Mouse (Mus musculus): ENCODE data around the gene Zbtb46. TPM values are rescaled to one million over a fixed set of nuclear protein-coding genes. Genes with fewer than 3 reads are reported as not detected.

Zbtb46 gene
- total RNA-seq, 2 experiments from 2014 or later = 5.3 to 5.7 TPM

DNA sequence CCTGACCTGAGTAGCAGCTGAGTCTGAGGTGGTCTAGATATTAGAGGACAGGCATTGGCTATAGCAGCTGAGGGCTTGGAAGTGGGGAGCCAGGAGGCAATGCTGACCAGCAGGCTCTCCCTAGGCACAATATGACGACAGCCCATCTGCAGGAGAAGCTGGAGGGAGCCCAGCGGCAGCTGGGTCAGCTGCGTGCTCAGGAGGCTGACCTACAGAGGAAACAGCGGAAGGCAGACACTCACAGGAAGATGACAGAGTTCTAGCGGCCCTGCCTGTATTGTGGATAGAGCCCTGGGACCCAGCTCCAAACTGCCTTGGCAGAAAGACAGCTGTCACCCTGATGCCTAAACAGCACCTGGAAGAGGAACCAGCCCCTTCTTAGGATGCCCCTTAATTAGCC lies 79.0 kb downstream of the Zbtb46 start:
- intact Hi-C loops (cut with DNase I; ENCODE audit: low total_unique reads) = no loop called here
- DNase-seq = no peak

DNA sequence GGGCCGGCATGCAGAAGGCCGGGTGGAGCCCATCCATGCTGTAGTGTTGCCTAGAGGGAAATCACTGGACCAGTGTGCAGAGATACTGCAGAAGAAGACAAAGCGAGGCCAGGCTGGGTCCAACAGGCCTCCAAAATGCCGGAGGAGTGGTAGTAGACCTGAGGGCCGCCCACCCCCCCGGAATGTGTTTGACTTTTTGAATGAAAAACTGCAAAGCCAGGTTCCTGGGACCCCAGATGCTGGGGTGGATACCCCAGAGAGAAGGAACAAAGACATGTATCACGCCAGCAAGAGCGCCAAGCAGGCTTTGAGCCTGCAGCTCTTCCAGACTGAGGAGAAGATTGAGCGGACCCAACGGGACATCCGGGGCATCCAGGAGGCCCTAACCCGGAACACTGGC lies 79.4 kb downstream of the Zbtb46 start, which contains the start of gene Lime1:
Gene Lime1 (plus strand): TSS at position 301 of the 400 bp plus-strand sequence.
- DNase-seq = no peak
- intact Hi-C loops (cut with DNase I; ENCODE audit: low total_unique reads) = no loop called here

DNA sequence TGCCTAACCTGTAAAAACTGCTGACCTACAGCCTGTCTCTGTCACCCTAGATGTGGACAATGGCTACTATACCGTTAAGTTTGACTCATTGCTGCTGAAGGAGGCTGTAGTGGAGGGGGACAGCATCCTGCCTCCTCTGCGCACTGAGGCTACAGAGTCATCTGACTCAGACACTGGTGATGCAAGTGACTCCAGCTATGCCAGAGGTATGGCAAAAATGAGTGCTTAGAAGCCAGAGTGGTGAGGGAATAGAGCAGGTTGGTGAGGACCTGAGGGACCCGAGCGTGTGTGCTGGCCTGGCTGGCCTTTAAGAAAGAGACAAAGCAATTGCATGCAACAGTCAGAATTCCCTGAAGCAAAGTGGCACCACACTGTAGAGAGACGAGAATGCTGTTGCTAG lies 80.5 kb downstream of the Zbtb46 start:
- no peak for DNase-seq
- intact Hi-C loops (cut with DNase I; ENCODE audit: low total_unique reads) = no loop called here

DNA sequence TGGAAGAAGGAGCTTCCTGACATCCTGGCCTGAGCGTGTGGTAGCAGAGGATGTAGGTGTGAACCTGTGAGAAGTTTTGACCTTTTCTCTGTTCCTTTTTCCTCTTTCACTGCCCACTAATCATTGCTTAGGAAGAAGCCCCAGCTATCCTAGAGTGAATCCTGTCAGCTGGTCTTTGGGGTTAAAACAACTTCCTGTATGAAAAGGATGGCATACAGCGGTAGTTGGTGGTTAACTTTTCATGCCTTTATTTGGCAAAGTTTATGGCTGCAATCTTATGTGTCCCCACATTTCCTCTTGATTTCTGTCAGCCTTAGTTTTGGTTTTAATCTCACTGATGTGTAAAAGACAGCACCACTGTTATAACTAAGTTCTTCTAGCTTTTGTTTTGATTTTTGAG lies 82.0 kb downstream of the Zbtb46 start:
- DNase-seq = no peak
- intact Hi-C loops (cut with DNase I; ENCODE audit: low total_unique reads) = no loop called here

DNA sequence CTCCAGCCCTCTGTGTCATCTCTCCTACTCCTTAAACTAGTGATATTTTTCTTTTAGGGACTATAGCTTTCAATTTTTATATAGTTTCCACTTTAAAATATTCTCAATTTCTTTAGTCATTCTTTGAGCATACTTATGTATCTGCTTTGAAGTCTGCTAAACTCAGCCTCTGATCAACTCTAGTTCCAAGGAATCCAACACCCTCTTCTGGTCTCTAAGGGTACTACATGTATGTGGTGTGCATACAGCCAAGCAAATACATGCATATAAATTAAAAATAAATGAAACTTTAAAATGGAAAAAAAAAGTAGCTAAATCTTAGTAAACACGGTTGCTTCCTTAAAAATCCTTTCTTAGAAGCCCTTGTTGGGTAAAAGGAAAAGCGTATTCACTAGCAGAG lies 83.4 kb downstream of the Zbtb46 start:
- intact Hi-C loops (cut with DNase I; ENCODE audit: low total_unique reads) = no loop called here
- no peak for DNase-seq

DNA sequence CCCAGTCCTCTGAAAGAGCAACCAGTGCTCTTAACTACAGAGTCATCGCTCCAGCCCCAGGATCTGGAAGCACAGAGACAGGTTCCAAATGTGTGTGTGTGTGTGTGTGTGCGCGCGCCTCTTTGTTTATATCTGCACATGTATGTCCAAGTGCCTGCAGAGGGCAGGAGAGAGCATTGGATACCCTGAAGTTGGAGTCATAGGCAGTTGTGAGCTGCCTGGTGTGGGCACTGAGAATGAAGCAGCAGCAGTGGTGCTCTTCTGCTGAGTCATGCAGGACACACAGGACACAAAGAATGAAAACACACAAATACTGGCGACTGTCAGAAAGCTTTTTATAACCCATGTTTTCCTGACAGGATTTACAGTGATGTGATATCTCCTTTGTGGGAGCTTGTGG lies 89.2 kb downstream of the Zbtb46 start:
- intact Hi-C loops (cut with DNase I; ENCODE audit: low total_unique reads) = no loop called here

DNA sequence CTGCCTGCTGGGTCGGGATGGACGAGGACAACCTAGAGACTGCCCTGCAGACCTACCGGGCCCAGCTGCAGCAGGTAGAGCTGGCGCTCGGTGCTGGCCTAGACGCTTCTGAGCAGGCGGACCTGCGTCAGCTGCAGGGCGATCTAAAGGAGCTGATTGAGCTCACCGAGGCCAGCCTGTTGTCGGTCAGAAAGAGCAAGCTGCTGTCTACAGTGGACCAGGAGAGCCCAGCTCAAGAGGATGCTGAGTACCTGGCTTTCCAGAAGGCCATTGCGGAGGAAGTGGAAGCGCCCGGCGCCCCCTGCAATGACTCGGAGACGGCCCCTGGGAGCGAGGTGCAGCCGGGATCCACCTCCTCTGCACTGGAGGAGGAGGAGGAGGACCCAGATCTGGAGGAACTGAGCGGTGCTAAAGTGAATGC lies 93.6 kb downstream of the Zbtb46 start:
- intact Hi-C loops (cut with DNase I; ENCODE audit: low total_unique reads) = no loop called here
- DNase-seq = no peak

More for the DNA sequence above, 89.2 kb downstream of the Zbtb46 start:
- no peak for DNase-seq

DNA sequence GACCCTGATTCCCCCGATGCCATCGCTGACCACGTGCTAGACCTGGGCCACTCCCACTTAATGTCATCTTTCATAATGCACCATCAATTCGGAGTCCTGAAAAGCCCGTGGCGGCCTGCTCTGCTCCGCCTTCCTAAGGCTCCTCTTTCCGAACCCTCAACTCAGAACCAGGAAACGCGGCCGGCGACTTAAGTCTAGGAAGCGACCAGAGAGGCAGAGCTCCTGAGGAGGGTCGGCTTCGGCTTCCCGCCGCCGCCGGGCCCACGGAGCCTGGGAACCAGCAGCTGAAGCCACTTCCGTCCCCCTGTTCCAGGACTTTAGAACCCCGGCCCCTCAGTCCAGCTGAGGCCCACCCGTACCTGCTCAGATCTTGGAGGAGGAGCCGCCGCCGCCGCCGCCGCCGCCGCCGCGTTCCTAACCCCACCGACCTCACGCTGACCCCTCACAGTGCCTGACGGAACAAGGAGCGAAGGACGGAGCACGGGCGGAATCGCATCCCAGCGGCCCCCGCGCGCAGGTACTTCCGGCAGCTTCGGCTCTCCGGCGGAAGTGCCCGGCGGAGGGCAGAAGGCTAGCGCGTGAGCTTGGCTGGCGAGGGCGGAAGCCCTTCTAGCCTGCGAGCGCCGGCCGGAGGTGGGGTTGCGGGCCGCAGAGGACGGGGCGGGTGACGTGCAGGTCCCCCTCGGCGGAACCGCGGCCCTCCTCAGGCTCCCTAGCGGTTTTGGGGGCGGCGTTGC lies 94.2 kb downstream of the Zbtb46 start, which contains the start of the genes Zgpat and Arfrp1:
Gene Zgpat (plus strand): TSS at position 69 of the 737 bp plus-strand sequence.
Gene Arfrp1 (minus strand): TSS at position 545 of the 737 bp plus-strand sequence.
- DNase-seq = peak; percentile 91
- intact Hi-C loops (cut with DNase I; ENCODE audit: low total_unique reads) = no loop called here

DNA sequence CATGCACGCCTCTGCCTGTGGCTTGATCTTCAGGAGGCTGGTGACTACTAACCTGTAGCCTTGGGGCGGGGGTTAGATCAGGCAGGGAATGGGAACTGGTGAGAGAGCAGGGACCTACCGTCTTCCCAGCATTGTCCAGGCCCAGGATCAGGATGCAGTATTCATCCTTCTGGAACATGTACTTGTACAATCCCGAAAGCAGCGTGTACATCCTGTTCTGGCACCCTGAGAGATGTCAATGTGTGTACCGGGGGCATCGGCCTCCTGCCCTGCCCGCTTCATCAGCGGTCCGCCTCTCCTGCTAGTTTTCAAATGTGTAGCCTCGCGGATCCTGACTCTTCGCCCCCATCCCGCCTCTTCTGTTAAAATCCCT lies 94.8 kb downstream of the Zbtb46 start:
- intact Hi-C loops (cut with DNase I; ENCODE audit: low total_unique reads) = no loop called here
- DNase-seq = no peak

DNA sequence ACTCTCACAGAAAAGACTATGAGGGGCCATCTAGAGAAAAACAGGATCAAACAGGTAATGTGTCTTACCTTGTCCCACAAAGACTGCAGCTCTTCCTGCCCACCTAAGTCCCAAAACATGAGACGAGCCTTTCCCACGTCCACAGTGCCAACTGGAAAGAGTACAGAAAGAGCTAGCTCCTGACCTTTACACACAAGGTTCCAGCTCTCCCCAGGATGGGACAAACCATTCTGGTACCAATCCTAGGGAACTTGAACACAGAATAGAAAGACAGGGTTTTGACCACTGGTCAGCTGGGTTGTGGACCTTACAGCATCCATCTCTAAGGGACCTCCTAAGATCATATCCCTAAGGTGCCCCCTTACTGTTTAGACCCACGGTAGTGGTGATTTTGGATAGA lies 95.3 kb downstream of the Zbtb46 start:
- no peak for DNase-seq
- intact Hi-C loops (cut with DNase I; ENCODE audit: low total_unique reads) = no loop called here

DNA sequence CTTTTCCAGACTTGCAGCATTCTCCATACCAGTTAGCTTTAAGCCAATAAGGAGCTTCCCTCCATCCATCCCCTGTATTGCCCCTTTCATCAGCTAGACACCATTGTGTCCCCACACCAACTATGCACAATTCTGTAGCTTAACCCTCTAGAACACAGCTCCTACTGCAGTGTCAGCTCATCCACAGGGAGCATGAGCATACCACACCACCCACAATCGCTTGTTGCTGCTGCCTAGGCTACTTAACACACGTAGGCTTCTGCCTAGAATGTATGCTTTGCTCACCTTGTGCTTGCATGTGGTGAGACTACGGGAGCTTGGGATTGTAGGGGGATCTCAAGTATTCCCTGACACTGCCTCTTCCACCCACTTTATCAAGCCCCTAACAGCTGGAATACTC lies 102.4 kb downstream of the Zbtb46 start:
- intact Hi-C loops (cut with DNase I; ENCODE audit: low total_unique reads) = no loop called here
- DNase-seq = no peak

DNA sequence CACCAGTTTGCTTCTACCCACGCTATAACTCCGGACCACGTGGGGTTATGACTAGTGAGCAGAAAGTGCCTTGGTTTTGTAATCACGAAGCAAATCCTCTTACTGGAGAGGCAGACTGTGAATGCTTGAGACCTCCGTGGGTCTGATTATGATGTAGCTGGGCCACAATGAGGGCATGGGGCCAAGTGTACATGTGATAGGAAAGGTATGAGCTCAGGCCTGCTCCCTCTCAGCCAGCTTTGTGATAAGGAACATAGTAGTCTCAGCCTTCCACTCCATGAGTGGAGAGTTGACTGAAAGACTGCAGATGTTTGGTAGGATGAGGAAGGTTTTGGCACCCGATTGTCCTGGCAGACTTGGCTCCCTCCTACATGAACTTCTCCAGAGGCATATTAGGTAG lies 116.5 kb downstream of the Zbtb46 start:
- intact Hi-C loops (cut with DNase I; ENCODE audit: low total_unique reads) = no loop called here
- DNase-seq = no peak

DNA sequence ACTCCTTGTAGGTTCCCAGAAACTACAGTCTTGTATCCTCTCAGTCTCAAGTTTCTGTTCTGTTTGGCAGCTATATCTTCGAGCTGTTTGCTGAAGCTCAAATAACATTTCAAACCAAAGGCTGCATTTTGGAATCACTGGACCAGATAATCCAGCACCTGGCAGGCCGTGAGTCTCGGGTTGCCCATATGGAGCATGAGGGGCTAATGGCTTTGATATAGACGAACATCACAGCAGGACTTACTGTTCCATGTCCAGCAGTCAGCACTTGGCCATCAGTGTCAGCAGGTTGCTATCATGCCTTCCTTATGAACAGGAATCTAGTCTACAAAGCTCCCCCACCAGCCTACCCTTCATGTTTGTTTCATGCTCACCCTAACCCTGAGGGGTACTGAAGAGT lies 118.8 kb downstream of the Zbtb46 start:
- no peak for DNase-seq
- intact Hi-C loops (cut with DNase I; ENCODE audit: low total_unique reads) = no loop called here

Other genes starting within 250 kb of the Zbtb46 start
- under 1 TPM; 0.10 to 0.18 TPM for gene Srms, start 246.2 kb downstream of the Zbtb46 start, total RNA-seq (2021)
- not detected for gene Fndc11, start 239.4 kb downstream of the Zbtb46 start, total RNA-seq (2021)
- 1 to 10 TPM; 2.9 to 3.0 TPM for gene Helz2, start 217.4 kb downstream of the Zbtb46 start, total RNA-seq (2021)
- 1 to 10 TPM; 6.6 to 6.8 TPM for gene Gmeb2, start 171.4 kb downstream of the Zbtb46 start, total RNA-seq (2021)
- gene Stmn3, start 144.9 kb downstream of the Zbtb46 start, total RNA-seq (2021) = under 1 TPM in 1 of 2 experiments, not detected in 1; 0.27 TPM
- 10 to 100 TPM; 14.2 to 15.5 TPM for gene Rtel1, start 139.7 kb downstream of the Zbtb46 start, total RNA-seq (2021)
- 10 to 100 TPM; 12.5 to 14.3 TPM for gene Zgpat, start 94.5 kb downstream of the Zbtb46 start, total RNA-seq (2021)
- gene Arfrp1, start 94.0 kb downstream of the Zbtb46 start, total RNA-seq (2021) = 10 to 100 TPM; 21.0 to 21.8 TPM
- 1 to 10 TPM; 4.4 to 4.6 TPM for gene Lime1, start 79.3 kb downstream of the Zbtb46 start, total RNA-seq (2021)
- not detected for gene Abhd16b, start 33.8 kb upstream of the Zbtb46 start, total RNA-seq (2021)
- 10 to 100 TPM; 58.7 to 59.4 TPM for gene Tpd52l2, start 37.7 kb upstream of the Zbtb46 start, total RNA-seq (2021)
- gene Dnajc5, start 61.1 kb upstream of the Zbtb46 start, total RNA-seq (2021) = 10 to 100 TPM; 47.8 to 51.8 TPM
- gene Uckl1, start 125.5 kb upstream of the Zbtb46 start, total RNA-seq (2021) = 10 to 100 TPM; 28.8 to 29.7 TPM
- 10 to 100 TPM; 28.0 to 30.1 TPM for gene Prpf6, start 132.4 kb upstream of the Zbtb46 start, total RNA-seq (2021)
- 10 to 100 TPM; 20.5 to 20.9 TPM for gene Zfp512b, start 133.4 kb upstream of the Zbtb46 start, total RNA-seq (2021)
- gene Samd10, start 139.8 kb upstream of the Zbtb46 start, total RNA-seq (2021) = under 1 TPM; 0.78 to 0.84 TPM
- gene Gm29797, start 197.6 kb upstream of the Zbtb46 start, total RNA-seq (2021) = not detected
- 10 to 100 TPM; 27.3 to 28.0 TPM for gene Sox18, start 212.2 kb upstream of the Zbtb46 start, total RNA-seq (2021)
- gene Tcea2, start 220.9 kb upstream of the Zbtb46 start, total RNA-seq (2021) = 1 to 10 TPM; 4.2 to 6.0 TPM
- gene Rgs19, start 234.6 kb upstream of the Zbtb46 start, total RNA-seq (2021) = 1 to 10 TPM; 5.1 to 6.5 TPM
- gene Lkaaear1, start 239.0 kb upstream of the Zbtb46 start, total RNA-seq (2021) = not detected

All from gastrocnemius, postnatal 14 days (tissue).